Mouse (Mus musculus): ENCODE data around the gene Ptn.

Ptn gene

DNA sequence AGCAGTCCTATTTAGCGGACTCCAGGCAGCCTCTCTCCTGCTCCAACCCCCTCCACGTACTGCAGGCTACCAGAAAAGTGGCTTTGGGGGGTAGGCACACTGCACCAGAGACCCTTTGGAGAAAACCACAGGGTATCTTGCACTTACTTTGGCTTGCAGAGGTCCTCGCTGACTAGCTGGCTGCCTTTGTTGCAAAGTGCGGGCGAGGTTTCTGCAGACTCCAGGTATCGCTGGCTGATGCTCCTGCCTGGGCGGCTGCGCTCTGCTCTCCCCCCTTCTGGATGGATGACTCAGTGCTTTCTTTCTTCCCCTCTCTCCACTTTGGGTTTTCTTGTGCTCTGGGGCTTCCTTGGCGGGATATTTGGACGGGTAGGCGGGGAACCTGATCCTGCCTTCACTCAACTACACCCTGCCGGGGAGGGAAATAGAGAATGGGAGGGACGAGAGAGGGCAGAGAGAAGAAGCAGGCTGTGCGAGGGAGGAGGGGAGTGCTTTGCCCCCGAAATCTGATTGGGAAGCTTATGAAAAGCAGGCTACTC, at the start of gene Ptn:
Ptn (minus strand) TSS at position 474 of the 539 bp plus-strand sequence.
- DNase-seq = no peak

DNA sequence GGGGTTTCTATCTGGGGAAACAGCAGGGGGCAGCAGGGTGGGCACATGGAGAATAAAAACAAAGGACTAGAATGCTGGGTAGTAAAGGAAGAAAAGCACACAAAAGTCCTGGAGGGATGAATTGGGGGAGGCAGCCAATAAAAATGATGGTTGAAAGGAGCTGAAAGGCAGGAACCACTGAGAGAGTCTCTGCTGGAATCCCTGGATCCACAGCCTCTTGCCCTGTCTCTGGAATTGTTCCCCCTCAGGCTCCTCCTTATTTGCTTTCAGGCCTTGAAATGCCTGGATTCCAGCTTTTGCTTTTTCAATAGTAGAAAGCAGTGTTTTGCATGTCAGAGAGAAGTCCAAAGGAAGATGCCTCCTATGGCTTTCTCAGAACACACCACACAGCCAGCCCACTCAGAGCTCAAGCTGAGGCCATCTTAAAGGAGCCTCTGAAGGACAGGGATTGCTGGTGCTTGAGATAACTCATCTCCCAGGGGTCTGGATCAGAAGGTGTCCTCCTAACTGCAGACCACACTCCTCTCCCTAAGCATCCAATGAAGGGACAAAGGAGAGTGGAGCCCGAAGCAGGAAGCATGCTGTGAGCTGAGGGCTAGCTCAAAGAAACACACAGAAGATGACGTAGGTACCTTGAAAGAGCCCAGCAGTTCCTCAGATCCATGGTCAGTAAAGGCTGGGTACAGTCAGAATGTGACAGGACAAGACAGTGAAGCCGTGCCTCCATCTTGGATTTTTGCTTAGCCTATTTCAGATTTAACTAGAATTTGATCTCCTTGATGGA, 48.4 kb upstream of the Ptn start:
- DNase-seq = no peak

DNA sequence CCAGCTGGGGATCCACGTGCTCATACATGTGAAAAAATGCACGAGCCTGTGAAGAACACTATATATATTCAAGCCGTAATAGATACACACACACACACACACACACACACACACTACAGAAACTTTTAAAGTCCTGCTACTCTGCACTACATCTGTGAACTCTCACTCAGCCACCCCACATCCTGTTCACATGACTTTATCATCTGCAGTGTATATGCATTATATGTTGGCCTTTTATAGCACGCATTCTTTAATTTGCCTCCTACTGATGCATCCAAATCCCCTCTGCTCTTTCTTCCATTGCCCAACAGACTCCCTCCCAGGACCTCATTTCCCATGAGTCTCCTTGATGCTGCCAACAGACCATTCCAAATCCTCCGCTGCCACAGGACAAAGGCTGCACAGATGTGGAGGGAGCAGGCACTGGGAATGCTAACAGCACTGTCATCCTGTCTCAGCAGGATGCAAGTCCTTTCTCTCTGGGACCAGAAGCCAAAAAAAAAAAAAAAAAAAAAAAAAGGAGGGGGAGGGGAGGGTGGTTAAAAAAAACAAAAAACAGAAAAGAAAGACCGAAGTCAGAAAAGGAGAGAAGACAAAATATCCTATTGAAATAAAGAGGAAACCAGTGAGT, 47.7 kb upstream of the Ptn start:
- no peak for DNase-seq

DNA sequence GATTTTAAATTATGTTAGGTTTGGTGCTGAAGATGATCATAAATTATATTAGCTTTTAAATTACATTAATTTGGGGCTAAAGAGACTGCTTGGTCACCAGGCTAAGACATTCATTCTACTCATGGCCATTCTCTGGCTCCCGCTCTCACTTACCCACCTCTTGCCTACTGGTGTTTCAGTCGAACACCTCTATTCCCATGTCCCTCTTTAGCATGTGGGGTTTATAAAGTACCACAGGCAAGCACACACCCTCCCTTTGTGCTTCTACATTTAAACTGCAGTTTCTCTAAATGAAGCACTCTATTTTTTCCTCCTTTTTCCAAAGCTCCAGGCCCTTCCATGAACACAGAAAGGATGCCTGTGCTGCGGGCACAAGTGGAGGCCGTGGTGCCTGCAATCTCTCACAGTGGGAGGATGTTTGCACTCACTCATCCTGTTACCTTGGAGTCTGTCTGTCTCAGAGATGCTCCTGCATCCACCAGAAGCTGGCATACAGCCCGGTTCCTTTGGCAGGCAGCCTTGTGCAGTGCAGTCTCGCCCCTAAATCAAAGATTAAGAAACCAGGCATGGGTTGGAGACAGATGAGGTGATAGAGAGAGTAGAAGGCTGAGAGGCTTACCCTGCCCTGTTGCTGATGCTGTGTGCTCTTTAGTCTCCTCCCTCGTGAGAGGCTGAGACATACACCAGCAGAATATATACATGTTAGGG, 40.6 kb upstream of the Ptn start:
- DNase-seq = no peak

DNA sequence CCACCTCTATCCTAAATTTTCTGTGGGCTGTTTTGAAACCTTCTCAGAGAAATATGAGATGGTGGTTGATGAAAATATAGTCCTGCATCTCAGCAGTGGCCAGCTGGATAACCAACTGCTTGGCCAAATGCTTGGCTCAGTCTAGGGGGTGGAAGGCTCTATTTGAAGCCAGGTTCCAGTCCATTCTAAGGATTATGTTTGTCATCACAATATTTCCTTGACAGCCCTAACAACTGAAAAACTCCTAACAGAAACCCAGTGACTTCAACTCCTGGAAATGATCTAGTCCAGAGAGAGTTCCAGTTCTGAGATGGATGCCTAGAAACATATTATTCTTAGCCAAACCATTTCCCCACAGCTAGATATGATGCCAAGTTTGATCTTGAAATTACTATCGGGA, 35.3 kb upstream of the Ptn start:
- DNase-seq = no peak

DNA sequence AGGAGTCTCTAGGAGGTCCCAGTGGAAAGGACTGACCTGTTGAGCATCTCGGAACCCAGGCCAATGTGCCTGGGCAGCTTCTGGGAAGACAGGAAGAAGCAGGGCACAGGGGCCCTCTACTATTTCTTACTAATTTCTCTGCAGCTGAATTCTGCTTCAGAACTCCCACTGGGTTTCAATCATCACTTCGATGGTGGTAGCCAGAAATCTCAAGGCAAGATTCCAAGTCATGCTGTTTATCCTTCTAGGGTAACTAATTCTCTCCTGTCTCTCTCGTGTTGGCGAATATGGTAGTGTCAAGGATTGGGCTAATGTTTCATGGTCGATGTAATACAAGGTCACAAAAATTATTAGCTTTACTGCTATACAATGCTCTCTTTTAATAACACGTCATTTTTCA, 34.2 kb upstream of the Ptn start:
- no peak for DNase-seq

DNA sequence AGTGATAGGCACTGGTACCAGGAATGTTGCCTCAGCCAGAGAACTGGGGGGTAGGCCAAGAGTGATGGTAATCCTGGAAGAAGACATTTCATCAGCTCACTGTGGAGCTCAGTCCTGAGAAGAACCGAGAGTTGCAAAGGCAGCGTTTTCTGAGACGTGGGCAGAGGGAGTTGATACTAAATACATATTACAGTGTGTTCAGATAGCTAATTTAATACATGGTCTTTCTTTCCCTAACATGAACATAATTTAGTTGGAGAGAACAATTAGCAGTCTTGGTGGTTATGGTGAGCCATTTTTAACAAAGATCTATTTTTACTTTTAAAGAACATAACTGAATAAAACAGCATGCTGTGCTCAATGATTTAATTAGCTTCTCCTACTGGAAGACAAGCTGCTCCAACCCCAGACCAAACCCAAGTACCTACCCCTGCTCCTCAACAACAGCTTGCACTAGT, 33.0 kb upstream of the Ptn start:
- no peak for DNase-seq

DNA sequence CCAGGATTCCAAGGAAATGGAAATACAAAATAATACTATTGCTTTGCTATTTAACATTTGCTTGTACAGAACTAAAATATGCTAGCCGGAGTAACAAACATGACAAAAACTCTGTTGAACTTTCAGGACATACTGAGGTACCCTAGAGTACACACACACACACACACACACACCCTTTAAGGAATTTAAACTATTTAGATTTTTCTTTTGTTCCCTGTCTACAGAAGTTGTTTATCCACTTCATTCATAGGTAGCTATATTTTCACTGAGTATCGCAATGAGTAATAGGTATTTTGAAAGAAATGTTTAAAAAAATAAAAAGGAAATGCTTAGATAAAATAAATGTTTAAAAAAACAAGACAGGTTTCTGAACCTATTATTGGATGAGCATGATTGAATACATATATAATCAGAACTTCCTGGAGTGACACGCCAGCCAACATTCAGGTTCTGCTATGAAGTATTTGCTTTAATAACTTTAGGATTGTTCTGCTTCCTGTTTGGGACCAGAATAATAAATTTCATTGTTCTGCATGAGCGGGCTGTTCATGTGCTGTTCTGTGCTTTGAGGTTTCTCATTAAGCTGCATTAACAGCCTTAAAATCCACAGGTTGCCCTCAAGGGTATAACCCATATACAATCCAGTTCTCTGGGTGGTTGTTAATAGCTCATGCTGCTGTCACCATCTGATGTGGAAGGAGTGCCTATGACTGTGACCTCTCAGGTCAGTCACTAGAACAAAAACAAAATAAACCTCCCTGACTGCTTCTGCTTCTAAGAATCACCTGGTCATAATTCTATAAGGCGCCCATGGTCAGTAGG, 32.3 kb upstream of the Ptn start:
- no peak for DNase-seq

DNA sequence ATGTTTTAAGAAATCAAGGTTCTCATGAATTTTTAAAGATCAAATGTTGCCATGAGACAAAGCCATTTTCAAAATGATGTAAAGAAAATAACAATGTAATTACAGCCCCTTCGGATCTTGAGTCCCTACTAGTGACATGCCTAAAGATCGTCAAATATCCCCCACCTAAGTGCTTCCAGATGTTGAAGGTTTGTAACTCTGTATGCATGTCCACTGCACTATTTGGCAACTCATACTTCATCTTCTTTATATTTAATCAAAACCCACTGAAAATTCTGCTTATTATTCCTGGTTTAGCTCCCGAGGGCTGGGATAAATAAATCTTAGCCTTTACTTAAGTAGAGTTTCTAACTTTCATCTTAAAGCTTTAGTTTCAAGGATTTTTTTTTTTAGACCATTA, 31.7 kb upstream of the Ptn start:
- no peak for DNase-seq

DNA sequence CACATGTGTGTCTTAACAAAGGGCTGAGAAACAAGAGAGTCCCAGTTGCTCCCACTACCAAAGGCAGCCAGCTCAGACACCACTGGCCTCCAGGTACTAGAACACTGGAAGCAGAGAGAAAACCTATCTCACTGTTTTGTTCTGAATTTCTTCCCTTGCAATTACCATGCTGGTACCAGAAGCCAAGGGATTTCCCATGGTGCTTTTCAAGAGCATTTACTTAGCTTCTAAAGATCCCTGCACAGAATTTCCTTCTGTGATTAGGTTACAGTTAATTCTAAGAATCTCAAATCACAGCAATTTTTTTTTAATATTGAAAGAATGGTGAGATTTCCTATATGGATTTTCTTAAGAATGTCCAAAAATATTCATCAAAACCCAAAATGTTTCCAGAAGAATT, 31.2 kb upstream of the Ptn start:
- DNase-seq = no peak

DNA sequence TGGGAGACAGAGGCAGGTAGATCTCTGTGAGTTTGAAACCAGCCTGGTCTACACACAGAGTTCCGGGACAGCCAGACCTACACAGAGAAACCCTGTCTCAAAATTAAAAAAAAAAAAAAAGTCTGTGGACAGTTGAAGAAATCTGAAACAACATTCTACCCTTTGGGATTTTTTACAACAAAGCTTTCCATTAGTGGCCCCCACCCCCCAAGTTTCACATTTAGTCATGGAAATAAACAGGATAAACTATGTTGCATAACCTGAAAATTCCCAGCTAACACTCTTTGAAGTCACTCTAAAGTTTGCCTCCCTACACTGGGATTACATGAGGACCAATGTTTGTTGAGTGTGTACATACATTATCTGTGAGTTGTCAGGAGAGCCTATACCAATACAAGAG, 28.7 kb upstream of the Ptn start:
- no peak for DNase-seq

DNA sequence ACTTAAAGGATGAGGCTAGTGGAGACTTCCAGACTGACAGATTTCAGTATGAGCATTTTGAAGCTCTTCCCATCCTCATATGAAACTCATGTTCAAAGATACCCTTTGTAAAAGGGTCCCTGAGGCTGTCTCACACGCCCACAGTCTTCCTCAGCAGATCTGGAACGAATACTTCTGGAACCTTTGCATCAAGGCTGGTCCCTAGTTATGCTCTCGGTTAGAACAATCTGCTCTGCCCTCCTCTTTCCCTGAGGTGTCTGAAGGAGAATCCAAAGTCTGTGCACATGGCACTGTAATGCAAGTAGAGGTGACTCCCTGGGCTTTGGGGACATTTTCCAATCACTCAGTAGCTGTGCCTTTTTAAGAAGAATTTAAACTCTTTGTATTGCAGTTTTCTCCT, 25.3 kb upstream of the Ptn start:
- DNase-seq = no peak

DNA sequence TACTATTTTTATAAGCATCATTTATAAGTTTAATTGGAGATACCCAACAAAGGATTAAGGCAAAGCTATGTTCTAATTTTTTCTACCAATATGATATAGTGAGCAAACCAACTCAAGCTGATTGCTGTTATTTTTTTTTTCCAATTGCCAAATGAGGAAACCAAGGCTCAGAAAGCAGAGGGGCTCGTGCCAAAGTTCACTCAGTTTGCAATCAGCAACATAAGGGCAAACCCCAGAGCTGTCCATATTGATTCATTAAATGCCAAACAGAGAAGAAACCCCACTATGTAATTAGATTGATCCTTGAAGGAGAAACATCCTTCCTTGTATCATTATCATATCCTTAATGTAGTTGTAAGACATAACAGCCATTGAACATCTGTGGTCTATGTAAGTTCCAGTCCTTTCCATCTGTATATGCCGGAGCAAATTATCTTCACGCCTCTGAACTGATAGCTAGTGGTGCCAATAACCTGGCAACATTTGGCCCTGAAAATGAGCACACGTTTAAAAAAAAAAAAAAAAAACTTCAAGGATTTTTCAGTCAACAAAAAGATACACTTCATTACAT, 24.8 kb upstream of the Ptn start:
- no peak for DNase-seq

DNA sequence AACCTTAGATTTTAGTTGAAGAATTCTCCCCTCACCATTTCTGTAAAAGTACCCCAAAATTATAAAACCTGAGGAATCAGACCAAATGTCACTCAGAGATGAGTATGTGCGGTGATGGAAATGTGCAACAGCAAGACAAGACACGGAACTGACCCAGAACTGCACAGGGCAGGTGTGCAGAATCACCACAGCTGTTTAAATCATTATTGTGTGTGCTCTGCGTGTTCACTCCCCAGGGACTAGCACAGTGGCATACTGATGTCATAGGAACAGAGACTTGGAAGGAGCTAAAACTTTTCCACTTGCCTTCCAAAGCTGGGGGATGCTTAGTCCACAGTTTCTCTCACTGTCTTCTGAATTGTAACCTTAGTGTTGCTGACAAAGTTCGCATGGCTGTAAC, 22.7 kb upstream of the Ptn start:
- DNase-seq = no peak

DNA sequence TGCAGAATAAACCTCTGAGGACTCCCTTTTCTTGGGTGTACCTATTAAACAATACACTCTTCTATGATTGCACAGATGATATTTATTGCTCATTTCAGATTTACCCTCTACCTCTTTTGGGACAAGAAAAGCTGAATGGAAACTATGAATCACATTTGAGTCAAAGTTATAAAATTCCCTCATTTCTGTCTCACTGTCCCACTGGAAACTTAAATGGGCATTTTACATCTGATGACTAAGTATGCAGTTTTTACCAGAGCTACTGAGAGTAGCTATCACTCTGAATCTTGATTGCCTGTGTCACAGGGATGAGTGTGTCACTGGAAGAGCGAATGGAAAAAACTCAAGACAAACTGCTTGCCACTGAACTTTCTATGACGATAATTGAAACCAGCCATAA, 22.2 kb upstream of the Ptn start:
- DNase-seq = no peak

DNA sequence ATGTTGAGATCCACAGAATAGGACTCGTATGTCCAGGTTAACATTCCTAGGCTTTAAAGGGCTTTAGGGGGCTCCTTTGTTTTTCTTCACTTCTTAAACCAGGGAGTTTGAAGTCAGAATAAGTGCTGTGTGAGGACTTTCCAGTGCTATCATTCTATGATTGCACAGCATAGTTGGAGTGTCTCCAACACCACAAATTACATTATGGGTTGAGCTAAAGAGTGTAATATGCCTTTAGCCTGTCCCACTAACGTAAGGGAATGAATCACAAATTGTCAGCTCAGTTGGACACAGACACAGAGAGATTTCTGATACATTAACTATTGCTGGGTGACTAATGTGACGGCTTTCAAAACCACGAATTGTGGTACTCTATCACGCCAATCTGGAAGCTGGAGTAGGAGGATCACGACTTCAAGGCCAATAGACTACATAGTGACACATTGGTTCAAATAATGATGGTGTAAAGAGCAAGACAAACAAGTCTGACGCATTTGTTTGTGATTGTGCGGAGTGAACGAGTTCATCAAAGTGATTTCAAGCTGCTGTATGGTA, 20.4 kb upstream of the Ptn start:
- DNase-seq = no peak

DNA sequence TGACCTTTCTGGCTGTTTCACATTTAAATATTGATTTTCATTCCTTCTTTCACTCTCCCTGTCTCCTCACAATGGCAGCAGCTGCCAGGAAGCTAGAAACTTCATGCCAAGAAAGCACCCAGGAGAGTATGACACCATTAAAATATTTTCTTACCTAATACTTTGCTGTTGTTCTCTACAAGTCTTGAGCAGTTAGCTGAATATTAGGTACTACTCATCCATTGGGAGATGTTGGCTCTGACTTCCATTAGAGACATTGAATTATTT, 9.7 kb upstream of the Ptn start:
- DNase-seq = no peak

DNA sequence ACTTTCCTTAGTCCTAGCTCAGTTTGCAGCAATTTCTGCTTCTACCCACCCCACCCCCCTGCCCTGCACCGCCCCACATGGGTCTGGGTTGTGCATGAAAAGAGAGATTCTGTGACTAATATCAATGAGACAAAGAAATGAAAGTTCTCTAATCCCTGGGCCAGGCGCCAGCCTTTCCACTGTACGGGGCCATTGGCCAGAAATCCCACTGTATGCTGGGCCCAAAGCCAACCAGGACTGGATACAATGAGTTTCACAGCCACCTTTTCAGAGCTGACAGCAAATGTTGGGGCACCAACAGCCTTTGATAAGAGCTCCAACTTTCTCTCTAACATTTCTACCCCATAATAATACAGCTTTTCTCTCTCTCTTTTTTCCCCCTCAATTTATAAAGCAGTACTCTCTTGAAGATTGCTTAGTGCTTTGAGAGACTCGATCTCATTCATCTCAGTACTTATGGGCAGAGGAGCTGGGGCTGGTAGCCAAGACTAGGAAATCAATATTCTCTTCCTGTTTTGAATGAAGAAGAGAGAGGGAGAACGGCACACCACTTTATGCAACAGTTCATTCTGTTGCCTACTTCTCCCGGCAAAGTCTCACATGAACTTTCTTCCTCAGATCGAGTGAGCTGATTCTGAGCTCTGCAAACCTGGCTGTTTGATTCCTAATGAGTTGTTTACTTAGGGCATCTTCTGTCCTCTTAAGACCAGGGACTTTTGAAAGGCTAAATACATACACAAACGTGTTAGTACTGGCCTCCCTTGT, 9.2 kb upstream of the Ptn start:
- no peak for DNase-seq

DNA sequence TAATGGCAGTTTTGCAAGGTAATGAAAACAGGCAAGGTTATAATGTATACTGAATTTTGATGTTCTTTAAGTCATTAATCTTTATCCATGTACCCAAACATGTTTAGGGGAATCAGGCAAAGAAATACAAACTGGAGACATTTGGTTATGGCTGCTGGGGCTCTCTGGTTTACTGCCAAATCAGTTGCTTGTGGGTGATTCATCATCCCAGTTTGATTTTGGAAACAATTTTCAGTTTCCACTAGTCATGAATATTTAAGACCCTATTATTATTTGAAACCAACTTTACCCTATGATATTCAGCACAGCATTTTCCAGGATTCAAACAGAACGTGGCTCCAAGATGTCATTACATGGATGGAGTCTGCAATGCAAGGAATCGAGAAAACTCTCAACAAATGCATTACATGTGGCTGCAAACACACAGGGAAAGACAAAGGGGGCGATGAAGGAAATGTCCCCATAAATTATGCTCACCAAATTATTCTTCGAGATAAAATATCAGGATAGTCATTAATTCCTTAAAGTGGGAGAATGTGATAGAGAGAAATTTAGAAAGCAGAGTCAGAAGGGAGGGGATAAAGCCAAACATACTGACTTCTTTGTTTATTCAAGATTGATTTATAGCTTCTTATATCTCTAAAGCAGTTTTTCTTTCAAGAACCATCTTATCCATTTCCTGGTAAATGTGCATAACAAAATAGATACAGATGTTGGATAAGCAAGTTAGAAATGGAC, 8.4 kb upstream of the Ptn start:
- no peak for DNase-seq

DNA sequence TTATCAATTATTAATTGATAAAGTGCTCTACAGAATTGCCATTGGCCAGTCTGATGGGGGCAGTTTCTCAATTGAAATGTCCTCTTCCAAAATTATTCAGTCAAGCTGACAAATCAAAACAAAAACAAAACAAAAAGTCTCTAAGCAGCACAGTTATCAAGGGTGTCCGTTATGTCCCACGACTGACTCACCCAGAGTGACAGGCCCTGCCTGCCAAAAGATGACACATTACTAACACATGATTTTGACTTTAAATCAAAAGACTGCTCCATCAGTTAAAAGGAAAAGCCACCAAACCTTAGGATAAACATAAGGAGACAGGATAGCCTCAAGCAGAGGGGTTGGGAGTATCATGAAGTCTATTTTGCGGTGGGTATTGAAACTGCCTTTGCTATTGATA, 6.6 kb upstream of the Ptn start:
- no peak for DNase-seq

DNA sequence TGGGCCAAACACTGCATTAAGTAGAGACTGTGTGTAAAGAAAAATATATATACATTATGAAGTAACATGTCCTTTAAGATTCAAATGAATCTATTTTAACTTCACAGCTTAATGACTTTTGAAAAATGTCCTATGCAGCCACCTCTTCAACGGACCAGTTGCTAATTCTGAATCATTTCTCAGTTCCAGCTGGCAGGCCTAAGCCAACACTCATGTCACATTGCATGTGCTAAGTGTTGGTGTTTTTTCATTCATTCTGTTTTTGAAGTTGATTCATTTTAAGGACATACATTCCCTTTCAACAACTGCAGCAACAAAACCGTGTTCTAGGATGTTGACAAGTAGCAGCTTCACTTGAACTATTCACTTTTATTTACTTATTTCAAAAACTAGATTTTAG, 6.0 kb upstream of the Ptn start:
- DNase-seq = no peak

Measured in thymus, postnatal 25 days (tissue).